31 mouse cellular contexts compared by ENCODE assay signal in the genomic region with DNA sequence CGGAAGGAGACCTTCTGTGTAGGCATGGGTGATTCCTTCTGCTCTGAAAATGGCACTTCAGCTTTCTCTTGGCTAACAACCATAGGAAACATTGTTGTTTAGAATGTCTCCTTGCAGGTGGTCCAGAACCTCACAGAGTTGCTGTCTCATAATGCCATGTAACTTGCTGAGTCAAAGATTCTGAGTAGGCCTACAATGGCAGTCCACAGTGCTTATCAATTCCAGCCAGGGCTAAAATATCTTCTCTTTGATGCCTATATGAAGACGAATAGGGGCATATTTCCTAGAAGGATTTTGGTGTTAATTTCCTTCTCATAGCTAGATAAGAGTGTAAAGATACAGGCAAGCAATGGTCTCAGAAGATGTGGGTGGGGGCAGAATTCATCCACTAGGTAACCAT. TPM values are rescaled to one million over a fixed set of nuclear protein-coding genes. Genes with fewer than 3 reads are reported as not detected.
"Had no signal": no experiment of that assay in that cellular context is flagged by ENCODE, and none has a peak within 500 bp of the region (broad histone marks: within the 10 kb centered on the region; RNA-seq: fewer than 3 reads in every experiment).

No protein-coding gene starts in this region.

- ATAC-seq: forebrain, postnatal 0 days; intestine, embryonic 16.5 days had no signal

- H3K9ac ChIP-seq: forebrain, postnatal 0 days; heart, embryonic 12.5 days; hindbrain, embryonic 13.5 days; hindbrain, embryonic 15.5 days; kidney, embryonic 15.5 days; limb, embryonic 13.5 days; limb, embryonic 15.5 days; liver, embryonic 14.5 days had no signal

- H3K4me2 ChIP-seq: heart, embryonic 12.5 days; hindbrain, embryonic 13.5 days; hindbrain, embryonic 15.5 days; kidney, embryonic 15.5 days; limb, embryonic 13.5 days; limb, embryonic 15.5 days had no signal

- H3K9me3 ChIP-seq: heart, embryonic 12.5 days; hindbrain, embryonic 13.5 days; hindbrain, embryonic 15.5 days; kidney, embryonic 15.5 days; limb, embryonic 13.5 days; limb, embryonic 15.5 days had no signal

- H3K36me3 ChIP-seq: heart, embryonic 12.5 days; hindbrain, embryonic 13.5 days; hindbrain, embryonic 15.5 days; kidney, embryonic 15.5 days; limb, embryonic 13.5 days; limb, embryonic 15.5 days had no signal

- H3K4me1 ChIP-seq: heart, embryonic 12.5 days; kidney, embryonic 15.5 days; limb, embryonic 13.5 days; limb, embryonic 15.5 days had no signal

- DNase-seq: forebrain, postnatal 0 days; gastrocnemius, postnatal 14 days; gastrocnemius, postnatal 36 days; heart, adult 2 months; heart, postnatal 10 days; kidney, adult 11 months; kidney, adult 2 months; kidney, adult 9 months; kidney, postnatal 14 days; kidney, postnatal 36 days; layer of hippocampus, adult 9-11 months; layer of hippocampus, postnatal 36 days; left cerebral cortex, postnatal 4 days had no signal

- H3K27ac ChIP-seq: heart, adult 2 months; hindbrain, embryonic 13.5 days; hindbrain, embryonic 15.5 days; kidney, embryonic 15.5 days; kidney, postnatal 0 days; limb, embryonic 13.5 days; limb, embryonic 15.5 days; liver, embryonic 14.5 days had no signal

- H3K4me3 ChIP-seq: heart, adult 2 months; heart, embryonic 12.5 days; hindbrain, embryonic 13.5 days; hindbrain, embryonic 15.5 days; kidney, embryonic 15.5 days; limb, embryonic 13.5 days; limb, embryonic 15.5 days had no signal

- H3K27me3 ChIP-seq: hindbrain, embryonic 13.5 days; hindbrain, embryonic 15.5 days; kidney, embryonic 15.5 days; limb, embryonic 15.5 days had no signal

RNA-seq across cellular contexts. Expression of gene Nhlh2, which starts 37.7 kb away (rescaled TPM):
- total RNA-seq: gastrocnemius, adult 18-20 months; gastrocnemius, adult 8-10 months; gastrocnemius, postnatal 14 days; gastrocnemius, postnatal 36 days; heart, adult 2 months; heart, postnatal 10 days; heart, postnatal 25 days; hematopoietic stem cell, adult 5-6 weeks; liver, adult 2 months had no signal
- polyA plus RNA-seq: gonadal fat pad, adult 2 months; heart, adult 2 months; heart, embryonic 14.5 days; heart, embryonic 16.5 days; kidney, adult 2 months; kidney, embryonic 15.5 days; kidney, postnatal 0 days; liver, adult 2 months; liver, embryonic 14.5 days; liver, embryonic 16.5 days had no signal

RNA-seq across cellular contexts. Expression of gene Casq2, which starts 38.7 kb away (rescaled TPM):
- total RNA-seq: hematopoietic stem cell, adult 5-6 weeks had no signal
- polyA plus RNA-seq: liver, adult 2 months had no signal
